ENCODE assay signal across 11 mouse cellular contexts in the genomic region with DNA sequence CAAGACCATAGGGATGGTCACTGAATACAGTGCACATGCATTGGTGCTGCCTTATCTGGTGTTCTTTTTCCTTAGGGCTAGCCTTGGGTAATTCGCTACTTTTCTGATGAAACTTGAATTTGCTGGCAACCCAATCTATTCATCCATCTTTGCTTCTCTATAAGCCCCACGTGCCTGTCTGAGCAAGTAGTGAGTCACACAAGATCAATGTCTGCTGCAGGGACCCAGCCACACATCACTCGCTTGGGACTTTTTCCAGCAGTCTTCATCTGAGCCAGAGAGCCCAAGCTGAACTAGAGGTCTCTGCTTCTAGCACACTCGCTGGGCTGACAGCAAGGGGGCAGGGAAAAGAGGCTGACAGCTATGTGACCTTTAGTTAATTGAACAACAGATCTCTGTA.
"Had no signal": no experiment of that assay in that cellular context is flagged by ENCODE, and none has a peak within 500 bp of the region (broad histone marks: within the 10 kb centered on the region; RNA-seq: fewer than 3 reads in every experiment).

No protein-coding gene starts in this region.

- H3K27me3 ChIP-seq: limb, embryonic 12.5 days; liver, embryonic 13.5 days; lung, embryonic 15.5 days; midbrain, embryonic 13.5 days; neural tube, embryonic 15.5 days had no signal

- H3K9ac ChIP-seq: limb, embryonic 12.5 days; liver, embryonic 13.5 days; liver, postnatal 0 days; lung, embryonic 15.5 days; midbrain, embryonic 13.5 days; neural tube, embryonic 15.5 days had no signal

- H3K36me3 ChIP-seq: limb, embryonic 12.5 days; liver, embryonic 13.5 days; lung, embryonic 15.5 days; midbrain, embryonic 13.5 days; neural tube, embryonic 15.5 days had no signal

- DNase-seq: kidney, postnatal 36 days; layer of hippocampus, adult 9-11 months; liver; liver, embryonic 13.5 days; liver, postnatal 0 days; thymus, postnatal 4 days had no signal

- H3K4me2 ChIP-seq: limb, embryonic 12.5 days; liver, embryonic 13.5 days; lung, embryonic 15.5 days; midbrain, embryonic 13.5 days; neural tube, embryonic 15.5 days had no signal

- H3K9me3 ChIP-seq: limb, embryonic 12.5 days; liver, embryonic 13.5 days; lung, embryonic 15.5 days; midbrain, embryonic 13.5 days; neural tube, embryonic 15.5 days had no signal

- H3K4me3 ChIP-seq: limb, embryonic 12.5 days; liver, embryonic 13.5 days; lung, embryonic 15.5 days; midbrain, embryonic 13.5 days; neural tube, embryonic 15.5 days had no signal

- H3K4me1 ChIP-seq: limb, embryonic 12.5 days; liver, embryonic 13.5 days; lung, embryonic 15.5 days; midbrain, embryonic 13.5 days; neural tube, embryonic 15.5 days had no signal

- ATAC-seq: liver, postnatal 0 days; midbrain, embryonic 13.5 days had no signal

- H3K27ac ChIP-seq: limb, embryonic 12.5 days; liver, embryonic 13.5 days; lung, embryonic 15.5 days; midbrain, embryonic 13.5 days; neural tube, embryonic 15.5 days; stomach, postnatal 0 days had no signal
